Mouse (Mus musculus): ENCODE data around the gene Fgfbp1. TPM values are rescaled to one million over a fixed set of nuclear protein-coding genes. Genes with fewer than 3 reads are reported as not detected.

The Fgfbp1 gene
- polyA plus RNA-seq (2017; shearing (Covaris generic)): not detected

DNA sequence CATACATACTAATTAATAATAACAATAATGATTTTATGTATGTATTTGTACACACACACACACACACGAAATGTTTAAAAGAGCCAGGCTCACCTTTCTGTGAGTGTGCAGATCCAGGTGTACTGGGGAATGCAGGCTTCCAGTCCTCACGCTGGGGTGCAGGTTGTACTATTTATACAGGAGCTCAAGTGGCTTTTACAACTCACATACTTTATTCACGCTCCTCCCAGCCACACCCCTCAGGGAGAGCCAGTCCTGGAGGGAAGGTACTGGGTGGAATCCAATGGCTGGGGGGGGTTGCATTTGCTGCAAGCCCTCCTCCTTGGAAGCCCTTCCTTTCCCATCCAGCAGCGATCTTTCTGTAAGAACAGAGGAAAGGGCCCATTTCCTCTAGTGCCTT, at the start of gene Fgfbp1:
TSS of gene Fgfbp1 (minus strand) at position 160 of the 400 bp plus-strand sequence.
- no peak for ATAC-seq

- ATAC-seq: no peak
These were observed 16.9 kb upstream of the Fgfbp1 start for GRCm38 (mm10) chr5:43998295-43998989.

- ATAC-seq: no peak
These were observed 16.0 kb upstream of the Fgfbp1 start for GRCm38 (mm10) chr5:43997626-43998025.

- ATAC-seq: no peak
These were observed 14.6 kb upstream of the Fgfbp1 start for GRCm38 (mm10) chr5:43996162-43996561.

DNA sequence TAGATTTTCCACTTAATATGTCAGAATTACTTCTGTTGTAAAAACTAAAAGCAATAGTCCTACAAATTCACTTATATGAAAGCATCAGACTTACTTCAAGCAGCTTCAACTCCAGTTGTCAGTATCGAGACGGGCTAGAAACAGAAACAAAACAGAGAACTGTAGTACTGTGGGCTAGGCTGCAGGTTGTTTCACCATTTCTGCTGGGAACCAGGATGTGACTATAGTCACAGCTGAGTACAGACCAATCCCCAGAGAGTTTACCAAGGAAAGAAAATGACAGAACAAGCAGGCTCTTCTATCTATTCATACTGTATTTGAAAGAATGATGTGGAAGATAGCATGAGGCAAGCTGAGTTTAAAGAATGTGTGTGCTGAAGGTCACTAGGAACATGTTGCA, 13.4 kb upstream of the Fgfbp1 start:
- ATAC-seq: no peak

GRCm38 (mm10) chr5:43990316-43990715, 8.7 kb upstream of the Fgfbp1 start:
- ATAC-seq: peak; percentile 49

DNA sequence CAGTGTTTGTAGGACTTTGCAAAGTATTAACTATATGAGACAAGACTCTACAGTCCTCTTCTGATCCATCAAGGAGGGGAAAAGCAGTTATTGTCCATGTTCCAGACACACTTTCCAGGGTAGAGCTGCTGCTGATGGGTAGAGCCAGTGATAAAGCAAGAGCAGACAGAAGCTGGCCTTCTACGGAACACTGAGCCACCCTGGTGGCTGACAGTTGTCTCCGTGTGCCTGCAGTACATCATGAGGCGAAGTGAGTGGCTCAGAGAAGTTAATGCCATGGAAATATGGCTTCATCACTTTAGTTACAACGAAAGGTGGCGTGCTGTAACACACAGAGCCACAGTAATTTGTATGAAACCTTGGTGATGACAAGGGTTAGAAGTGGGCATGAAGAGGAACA, 7.4 kb upstream of the Fgfbp1 start:
- ATAC-seq: no peak

GRCm38 (mm10) chr5:43986212-43986611, 4.6 kb upstream of the Fgfbp1 start:
- ATAC-seq: no peak

GRCm38 (mm10) chr5:43982896-43983295, 1.3 kb upstream of the Fgfbp1 start:
- ATAC-seq: no peak

DNA sequence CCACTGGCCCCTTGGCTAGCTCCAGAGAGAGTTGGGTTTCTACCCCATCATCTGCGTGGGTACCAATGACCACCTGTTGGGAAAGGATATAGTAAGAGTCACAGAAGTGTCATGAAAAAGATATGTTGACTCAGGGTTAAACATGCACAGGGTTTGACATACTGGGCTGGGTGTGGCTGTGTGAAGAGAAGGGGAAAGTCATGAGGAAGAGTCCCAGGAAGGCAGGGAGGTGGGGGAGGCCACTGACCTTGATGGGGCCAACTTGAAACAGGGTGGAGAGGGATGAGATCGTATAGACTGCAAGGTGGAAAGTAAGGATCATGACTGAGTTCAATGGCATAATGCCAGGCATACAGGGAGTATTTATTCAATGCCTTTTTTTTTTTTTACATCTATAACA, 1.2 kb downstream of the Fgfbp1 start:
- no peak for ATAC-seq

GRCm38 (mm10) chr5:43976821-43977561, 4.6 kb downstream of the Fgfbp1 start:
- no peak for ATAC-seq

GRCm38 (mm10) chr5:43974166-43974565, 7.4 kb downstream of the Fgfbp1 start:
- ATAC-seq: no peak

DNA sequence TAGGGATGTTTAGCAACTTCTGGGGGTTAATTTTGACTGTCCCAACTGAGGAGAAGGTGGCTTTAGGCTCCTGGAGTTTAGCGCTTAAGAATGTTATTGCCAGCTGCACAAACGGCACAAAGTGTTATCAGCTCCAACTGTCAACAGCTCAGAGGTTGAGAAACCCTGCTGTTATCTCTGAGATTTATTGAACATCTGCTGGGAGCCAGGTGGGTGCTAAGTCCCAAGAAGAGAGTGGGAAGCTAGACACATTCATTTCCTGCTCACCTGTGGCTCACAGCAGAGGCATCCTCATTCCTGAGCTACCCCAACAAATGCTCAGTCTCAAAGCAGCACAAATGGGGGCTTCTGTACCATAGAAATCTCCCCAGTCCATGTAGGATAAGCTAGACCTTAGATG, 10.4 kb downstream of the Fgfbp1 start:
- no peak for ATAC-seq

- ATAC-seq: no peak
These were observed 11.0 kb downstream of the Fgfbp1 start for GRCm38 (mm10) chr5:43970532-43970931.

GRCm38 (mm10) chr5:43968634-43969033, 12.9 kb downstream of the Fgfbp1 start:
- no peak for ATAC-seq

GRCm38 (mm10) chr5:43961056-43961455, 20.5 kb downstream of the Fgfbp1 start:
- no peak for ATAC-seq

GRCm38 (mm10) chr5:43959884-43960440, 21.6 kb downstream of the Fgfbp1 start:
- no peak for ATAC-seq

DNA sequence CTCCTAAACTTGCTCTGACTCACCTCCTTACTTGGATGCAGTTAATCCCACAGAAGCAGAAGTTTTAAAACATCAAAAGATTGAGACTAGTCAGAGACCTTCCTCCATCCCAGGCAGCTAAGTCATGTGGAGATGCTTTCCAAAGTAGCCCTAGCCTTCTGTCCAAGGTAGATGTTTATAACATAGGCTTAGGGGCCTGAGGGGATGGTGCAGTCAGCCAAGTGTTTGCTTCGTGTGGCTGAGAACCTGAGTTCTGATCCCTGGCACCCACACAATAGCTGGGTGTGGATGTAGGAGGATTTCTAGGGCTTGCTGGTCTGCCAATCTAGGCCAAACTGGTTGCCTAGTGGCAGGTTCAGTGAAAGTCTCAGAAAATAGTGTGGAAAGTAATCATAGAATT, 28.3 kb downstream of the Fgfbp1 start:
- ATAC-seq: no peak

DNA sequence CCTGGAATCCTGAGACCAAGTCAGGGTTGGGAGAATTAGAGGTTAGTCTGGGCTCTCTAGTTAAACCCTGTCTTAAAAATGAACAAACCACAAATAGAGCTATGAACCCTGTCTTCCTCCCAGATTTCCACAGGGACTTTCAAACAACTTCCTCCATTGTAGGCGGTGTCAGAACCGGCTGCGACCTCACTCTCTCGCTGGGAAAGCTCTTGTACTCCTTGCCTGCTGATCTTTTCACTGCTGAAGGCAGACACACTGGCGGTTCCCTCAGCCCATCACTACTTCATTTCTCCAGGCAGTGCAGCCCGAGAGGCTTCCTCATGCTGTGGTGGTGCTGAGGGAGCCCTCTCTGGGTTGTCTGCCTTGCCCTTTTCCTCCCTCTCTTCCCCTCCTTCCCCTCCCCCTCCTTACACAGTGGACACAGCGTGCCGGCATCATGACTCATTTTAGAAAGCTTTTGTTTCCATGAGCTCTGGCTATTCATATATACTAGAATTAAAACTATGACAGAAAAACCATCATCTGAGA, 32.8 kb downstream of the Fgfbp1 start:
- peak; percentile 2 for ATAC-seq

- ATAC-seq: peak; percentile 84
These were observed 33.4 kb downstream of the Fgfbp1 start for GRCm38 (mm10) chr5:43948111-43948743.

GRCm38 (mm10) chr5:43947330-43947977, 34.1 kb downstream of the Fgfbp1 start:
- peak; percentile 15 for ATAC-seq

- no peak for ATAC-seq
These were observed 48.3 kb downstream of the Fgfbp1 start for GRCm38 (mm10) chr5:43933269-43933668.
